Mouse (Mus musculus): Measurements from ENCODE around the gene Pld1. TPM values are rescaled to one million over a fixed set of nuclear protein-coding genes. Genes with fewer than 3 reads are reported as not detected.
"Not testable (repeated sequence)": the region's sequence is repeated elsewhere in the genome, so short reads cannot be mapped to it uniquely, and the experiment has no call there.

Gene Pld1
- total RNA-seq, 2 experiments from 2014 or later = 6.8 to 7.2 TPM

GRCm38 (mm10) chr3:27941634-27942033 lies 3.1 kb downstream of the Pld1 start:
- DNase-seq (ENCODE audit: low spot score in 2 of 2) = no peak

DNA sequence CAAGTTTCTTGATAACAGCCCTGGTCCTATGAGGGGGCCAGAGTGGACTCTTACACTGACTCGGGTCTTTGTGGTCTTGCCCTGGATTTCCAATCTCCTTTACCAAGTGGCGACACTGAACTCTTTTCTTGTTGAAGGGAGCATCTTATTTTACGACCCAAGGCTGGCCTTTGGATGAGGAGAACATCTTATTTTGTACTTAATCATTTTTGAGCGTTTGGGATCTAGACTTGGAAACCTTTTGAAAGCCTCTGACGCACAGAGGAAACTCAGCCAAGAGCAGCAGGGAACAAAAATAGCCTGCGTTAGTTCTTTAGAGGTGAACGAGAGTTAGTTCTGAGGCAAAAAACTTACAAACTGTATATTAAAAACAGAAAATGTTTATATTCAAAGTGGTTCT lies 4.5 kb downstream of the Pld1 start:
- no peak for DNase-seq (ENCODE audit: low spot score in 2 of 2)

- DNase-seq (ENCODE audit: low spot score in 2 of 2) = not testable (repeated sequence)
Measured at GRCm38 (mm10) chr3:27945397-27945796, 6.9 kb downstream of the Pld1 start.

- DNase-seq (ENCODE audit: low spot score in 2 of 2) = no peak
Measured at GRCm38 (mm10) chr3:27949175-27949872, 10.8 kb downstream of the Pld1 start.

GRCm38 (mm10) chr3:27949873-27950250 lies 11.4 kb downstream of the Pld1 start:
- no peak for DNase-seq (ENCODE audit: low spot score in 2 of 2)

GRCm38 (mm10) chr3:27950726-27951125 lies 12.2 kb downstream of the Pld1 start:
- DNase-seq (ENCODE audit: low spot score in 2 of 2) = no peak

GRCm38 (mm10) chr3:27951721-27952120 lies 13.2 kb downstream of the Pld1 start:
- DNase-seq (ENCODE audit: low spot score in 2 of 2) = no peak

DNA sequence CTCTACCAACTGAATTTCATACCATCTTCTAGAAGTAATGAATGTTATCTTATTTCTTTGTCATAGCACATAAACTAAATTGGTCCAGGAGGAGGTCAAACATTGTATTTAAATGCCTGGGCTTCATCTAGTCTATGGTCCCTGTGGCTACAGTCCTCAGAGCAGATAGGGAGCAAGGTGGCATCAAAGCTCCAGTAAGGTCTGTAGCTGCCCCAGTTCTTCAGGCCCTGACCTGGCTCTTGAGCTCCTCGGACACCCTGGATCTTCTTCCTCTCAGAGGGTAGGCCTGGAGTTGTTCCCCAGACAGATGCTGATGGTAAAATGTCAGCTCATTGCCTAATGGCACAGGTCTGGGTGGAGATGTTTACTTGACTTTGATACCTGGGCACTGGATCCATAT lies 17.5 kb downstream of the Pld1 start:
- no peak for DNase-seq (ENCODE audit: low spot score in 2 of 2)

DNA sequence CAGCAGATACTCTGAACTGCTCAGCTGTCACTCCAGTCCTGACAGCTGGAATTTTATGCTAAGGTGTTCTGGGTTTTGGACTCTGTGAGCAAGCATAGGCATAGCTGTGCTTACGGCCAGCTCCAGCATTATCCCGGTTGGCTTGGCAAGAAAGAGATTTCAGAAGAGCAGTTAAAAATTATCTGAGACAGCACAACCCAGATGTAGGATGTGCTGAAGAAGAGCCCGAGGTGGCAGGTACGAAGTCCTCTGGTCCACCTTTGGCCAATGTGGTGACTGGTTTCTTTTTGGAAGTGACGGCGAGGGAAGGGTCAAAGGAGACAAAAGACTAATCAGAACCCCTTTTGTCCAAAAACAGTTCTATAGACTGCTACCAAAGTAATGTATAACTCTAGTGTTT lies 20.7 kb downstream of the Pld1 start:
- DNase-seq (ENCODE audit: low spot score in 2 of 2) = no peak

GRCm38 (mm10) chr3:27961162-27961561 lies 22.7 kb downstream of the Pld1 start:
- DNase-seq (ENCODE audit: low spot score in 2 of 2) = no peak

DNA sequence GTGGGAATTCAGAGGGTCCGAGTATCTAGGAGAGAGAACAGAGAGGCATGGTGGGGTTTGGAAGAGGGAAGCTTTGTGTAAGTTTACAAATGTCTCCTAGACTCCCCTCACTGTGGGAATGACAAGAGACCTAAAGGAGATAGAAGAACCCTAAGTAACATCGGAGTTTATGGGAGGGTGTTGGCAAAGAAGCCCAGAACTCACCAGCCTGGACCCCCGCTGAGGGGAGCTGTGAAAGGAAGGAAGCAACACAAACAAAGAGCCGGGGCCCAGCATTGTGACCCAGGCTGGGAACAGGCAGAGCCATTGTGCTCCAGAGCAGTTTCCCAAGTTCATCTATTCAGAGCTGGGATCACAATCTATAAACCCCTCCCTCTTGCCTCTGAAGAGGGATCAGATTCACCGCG lies 25.3 kb downstream of the Pld1 start:
- DNase-seq (ENCODE audit: low spot score in 2 of 2) = no peak

GRCm38 (mm10) chr3:27968671-27969070 lies 30.2 kb downstream of the Pld1 start:
- DNase-seq (ENCODE audit: low spot score in 2 of 2) = peak; percentile 22 to 23

GRCm38 (mm10) chr3:27973936-27974335 lies 35.4 kb downstream of the Pld1 start:
- no peak for DNase-seq (ENCODE audit: low spot score in 2 of 2)

- no peak for DNase-seq (ENCODE audit: low spot score in 2 of 2)
Measured at GRCm38 (mm10) chr3:27974981-27975380, 36.5 kb downstream of the Pld1 start.

GRCm38 (mm10) chr3:27976931-27977544 lies 38.5 kb downstream of the Pld1 start:
- no peak for DNase-seq (ENCODE audit: low spot score in 2 of 2)

DNA sequence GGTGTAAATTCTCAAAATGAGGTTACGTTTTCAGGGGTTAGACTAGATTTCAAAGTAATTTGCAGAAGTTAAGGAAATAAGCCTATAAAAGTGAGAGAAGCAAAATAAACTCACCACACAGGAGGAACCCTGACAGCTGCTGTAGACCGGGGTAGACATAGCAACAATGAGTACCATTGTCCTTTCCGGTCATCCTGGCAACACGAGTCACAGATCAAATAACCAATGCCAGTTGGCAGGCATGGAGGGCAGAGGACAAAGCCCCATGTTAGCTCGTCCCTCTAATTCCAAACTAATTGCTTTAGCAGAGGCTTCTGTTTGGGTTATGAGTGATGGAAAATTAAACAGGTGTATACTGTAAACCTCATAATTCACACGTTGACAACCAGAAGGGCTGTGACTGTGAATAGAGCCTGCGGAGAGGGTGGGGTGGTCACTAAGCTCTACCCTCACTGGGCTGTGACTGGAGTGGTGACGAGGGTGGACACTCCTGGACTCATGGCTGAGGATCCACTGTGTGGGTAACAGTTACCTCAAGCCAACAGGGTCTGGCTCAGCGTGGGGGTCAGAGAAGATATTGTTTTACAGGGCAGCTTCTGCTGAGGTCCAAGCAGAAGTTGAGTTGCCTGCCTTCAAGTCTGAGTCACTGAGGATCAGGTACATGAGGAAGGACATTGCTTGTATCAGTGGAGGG lies 39.7 kb downstream of the Pld1 start:
- peak in 1 of 2 experiments; percentile 32 for DNase-seq (ENCODE audit: low spot score in 2 of 2)

DNA sequence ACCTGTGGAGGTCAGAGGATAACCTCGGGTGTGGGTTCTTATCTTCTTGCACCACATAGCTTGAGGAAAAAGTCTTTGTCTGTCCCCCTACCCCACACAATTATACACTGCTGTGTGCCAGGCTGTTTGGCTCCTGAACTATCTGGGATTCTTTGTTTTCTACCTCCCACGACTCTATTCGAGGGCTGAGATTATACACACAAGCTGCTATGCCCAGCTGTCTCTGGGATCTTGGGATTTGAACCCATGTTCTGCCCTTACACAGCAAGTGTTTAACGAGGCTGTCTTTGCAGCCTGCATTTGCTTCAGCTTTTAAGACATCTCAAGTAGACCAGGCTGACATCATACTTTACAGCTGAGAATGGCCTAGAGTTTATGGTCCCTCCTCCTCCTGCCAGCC lies 43.1 kb downstream of the Pld1 start:
- peak; percentile 30 to 73 for DNase-seq (ENCODE audit: low spot score in 2 of 2)

GRCm38 (mm10) chr3:27982436-27983017 lies 44.0 kb downstream of the Pld1 start:
- DNase-seq (ENCODE audit: low spot score in 2 of 2) = peak; percentile 42 to 87

DNA sequence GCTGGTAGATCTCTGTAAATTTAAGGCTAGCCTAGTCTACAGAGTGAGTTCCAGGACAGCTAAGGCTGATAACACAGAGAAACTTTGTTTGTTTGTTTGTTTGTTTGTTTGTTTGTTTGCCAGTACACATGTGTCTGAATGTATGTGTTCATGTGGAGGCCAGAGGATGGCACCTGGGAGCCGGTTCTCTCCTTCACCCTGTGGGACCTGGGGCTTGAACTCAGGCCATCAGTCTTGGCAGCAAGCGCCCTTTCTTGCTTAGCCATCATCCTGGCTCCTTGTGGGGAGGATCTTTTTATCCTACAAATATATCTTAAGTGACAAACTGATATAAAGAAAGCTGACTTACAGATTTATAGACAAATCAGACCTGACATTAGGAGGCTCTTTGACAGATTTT lies 44.8 kb downstream of the Pld1 start:
- no peak for DNase-seq (ENCODE audit: low spot score in 2 of 2)

- DNase-seq (ENCODE audit: low spot score in 2 of 2) = peak in 1 of 2 experiments; percentile 64
Measured at GRCm38 (mm10) chr3:27983935-27984577, 45.6 kb downstream of the Pld1 start.

DNA sequence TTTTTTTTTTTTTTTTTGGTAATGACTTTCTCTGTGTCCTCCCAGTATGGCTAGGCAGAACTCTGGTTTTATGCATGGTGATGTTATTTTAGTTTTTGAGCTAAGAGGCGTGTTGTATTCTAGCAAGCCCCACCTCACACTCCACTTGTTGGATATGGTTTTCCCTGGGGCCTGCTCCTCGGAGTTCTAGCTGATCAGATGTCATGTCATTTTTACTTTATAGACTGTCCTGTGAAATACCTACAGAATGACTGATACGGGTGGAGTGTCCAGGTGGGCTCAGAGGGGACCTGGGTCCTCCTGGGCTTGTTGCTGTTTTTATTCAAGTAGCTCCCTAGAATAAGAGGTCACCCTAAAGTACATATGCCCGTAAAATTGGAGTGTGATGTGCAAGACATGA lies 46.1 kb downstream of the Pld1 start:
- DNase-seq (ENCODE audit: low spot score in 2 of 2) = no peak

GRCm38 (mm10) chr3:27985344-27985743 lies 46.8 kb downstream of the Pld1 start:
- no peak for DNase-seq (ENCODE audit: low spot score in 2 of 2)

Data from layer of hippocampus, adult 18-20 months (tissue).